Mouse (Mus musculus): ENCODE measurements around the gene Hmcn1.

DNA sequence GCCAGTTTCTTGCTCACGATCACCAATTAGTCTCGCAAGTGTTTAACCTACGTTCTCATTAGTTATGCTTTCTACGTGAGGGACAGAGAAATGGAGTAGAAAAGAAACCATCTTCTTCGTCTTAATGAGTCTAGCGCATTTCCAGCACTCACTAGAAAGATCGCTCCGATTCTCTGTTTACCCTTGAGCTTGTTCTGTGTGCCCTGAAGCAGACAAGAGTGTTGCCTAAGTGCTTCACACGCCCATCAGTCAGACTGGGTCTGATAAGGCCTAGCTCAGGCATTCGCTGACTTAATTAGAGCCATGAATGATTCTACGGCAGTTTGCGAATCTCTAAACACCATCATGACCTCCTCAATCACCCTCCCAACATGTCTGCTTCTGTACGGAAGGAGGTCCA, 7.5 kb upstream of the Hmcn1 start:
- TF ChIP-seq CTCF (IDR thresholded peaks at IDR 0.05; ENCODE audit: low read depth, low read length) (no peak), POLR2A (IDR thresholded peaks at IDR 0.05; ENCODE audit: extremely low read depth, insufficient read depth, low read length) (no peak)
